Mouse (Mus musculus) kidney, adult 9 months (tissue): Measurements from ENCODE around the gene Ptrh1.

Source experiments
- DNase-seq: peaks from one replicate; pipeline ENCODE4 v3.0.0; 2022

Gene Ptrh1

DNA sequence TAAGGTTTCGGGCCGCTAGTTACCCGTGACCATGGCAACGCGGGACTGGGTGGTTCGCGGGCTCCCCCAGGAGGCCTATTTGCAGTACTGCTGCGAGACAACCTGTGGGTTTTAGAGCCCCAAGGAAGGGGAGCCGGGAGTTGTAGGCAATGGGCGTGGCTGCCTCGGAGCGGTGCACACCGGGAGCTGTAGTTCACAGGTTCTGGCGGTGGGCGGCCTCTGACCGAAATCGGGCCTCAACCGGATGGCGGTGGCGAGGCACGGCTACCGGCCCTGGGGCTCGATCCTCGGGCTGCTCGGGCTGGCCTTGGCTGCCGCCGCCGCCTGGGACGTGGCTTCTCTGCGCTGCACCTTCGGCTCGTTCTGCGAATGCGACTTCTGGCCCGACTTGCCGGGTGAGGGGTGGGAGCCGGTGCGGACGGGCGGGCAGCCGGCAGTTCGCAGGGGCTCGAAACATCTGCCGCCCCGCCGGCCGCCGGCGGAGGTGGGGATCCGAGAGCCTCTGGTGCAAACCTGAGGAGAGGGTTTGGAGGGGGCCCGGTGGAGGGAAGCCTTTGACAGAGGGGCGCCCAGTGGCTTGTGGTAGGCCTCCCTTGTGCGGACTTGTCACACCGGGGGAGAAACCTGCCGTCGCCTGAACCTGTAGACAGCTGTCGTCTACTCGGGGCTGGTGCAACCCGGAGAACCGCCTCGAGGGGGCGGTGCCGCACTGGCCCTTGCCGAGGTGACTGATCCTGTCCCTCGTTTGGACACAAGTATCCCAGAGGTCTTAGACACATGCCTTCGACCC, 18.3 kb upstream of the Ptrh1 start, which contains the start of gene Tor2a:
Gene Tor2a, plus strand, starts transcription at position 179 of the 790 bp plus-strand sequence.
- DNase-seq: peak; percentile 99

DNA sequence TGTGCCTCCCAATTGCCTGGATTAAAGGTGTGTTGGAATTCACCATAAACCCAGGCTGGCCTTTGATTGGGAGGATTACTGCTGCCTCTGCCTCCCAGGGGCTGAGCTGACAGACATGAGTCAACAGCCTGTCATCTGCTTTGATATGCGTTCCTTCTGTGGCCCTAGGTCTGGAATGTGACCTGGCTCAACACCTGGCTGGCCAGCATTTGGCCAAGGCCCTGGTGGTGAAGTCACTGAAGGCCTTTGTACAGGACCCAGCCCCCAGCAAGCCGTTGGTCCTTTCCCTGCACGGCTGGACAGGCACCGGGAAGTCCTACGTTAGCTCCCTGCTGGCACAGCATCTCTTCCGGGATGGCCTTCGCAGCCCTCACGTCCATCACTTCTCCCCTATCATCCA, 17.1 kb upstream of the Ptrh1 start:
- peak; percentile 53 for DNase-seq

DNA sequence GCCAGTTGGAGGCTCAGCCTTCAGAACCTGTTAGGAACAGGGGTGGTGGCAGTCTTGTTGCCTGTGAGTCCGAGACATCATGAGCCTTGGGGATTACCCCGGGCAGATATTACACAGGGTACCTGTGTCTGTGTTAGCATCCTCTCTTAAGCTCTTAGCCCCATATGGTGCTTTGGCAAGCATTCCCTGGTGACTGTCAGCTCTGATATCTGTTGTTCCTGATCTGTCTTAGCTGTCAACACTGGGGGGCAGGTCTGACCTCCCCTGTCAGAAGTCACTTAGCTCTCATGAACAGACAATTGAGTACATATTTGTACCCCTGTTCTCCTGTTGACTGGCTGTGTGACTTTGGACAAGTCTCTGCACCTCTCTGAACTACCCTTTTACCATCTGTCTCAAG, 16.6 kb upstream of the Ptrh1 start:
- DNase-seq: no peak

DNA sequence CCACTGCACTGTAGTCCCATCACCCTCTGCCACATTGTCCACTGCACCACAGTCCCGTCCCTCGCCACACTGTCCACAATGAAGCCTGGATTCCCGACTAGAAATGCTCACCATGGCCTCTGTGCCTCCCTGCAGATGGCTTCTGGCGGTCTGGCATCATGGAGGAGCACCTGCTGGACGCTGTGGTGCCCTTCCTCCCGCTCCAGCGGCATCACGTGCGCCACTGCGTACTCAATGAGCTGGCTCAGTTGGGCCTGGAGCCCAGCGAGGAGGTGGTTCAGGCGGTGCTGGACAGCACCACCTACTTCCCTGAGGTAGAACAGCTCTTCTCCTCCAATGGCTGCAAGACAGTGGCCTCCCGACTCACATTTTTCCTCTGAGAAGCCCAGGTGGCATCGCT, 14.2 kb upstream of the Ptrh1 start:
- DNase-seq: no peak

DNA sequence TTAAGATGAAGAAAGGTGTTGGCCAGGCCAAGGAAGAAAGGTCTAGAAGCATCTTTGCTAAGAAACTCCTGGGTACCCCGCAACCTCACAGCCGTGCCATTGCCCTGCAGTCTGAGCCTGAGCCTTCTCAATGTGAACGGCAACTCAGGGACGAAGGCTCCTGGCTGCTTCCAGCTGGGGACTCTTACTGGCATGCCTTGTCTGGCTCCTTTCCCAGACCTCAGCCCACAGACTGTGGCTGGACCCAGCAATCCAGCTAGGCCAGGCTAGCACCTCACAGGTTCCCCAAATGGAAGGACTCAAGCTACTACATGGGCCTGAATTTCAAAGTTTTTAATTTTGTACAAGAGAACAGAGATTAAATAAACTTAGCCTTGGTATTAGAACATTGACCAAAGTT, 13.7 kb upstream of the Ptrh1 start:
- no peak for DNase-seq

DNA sequence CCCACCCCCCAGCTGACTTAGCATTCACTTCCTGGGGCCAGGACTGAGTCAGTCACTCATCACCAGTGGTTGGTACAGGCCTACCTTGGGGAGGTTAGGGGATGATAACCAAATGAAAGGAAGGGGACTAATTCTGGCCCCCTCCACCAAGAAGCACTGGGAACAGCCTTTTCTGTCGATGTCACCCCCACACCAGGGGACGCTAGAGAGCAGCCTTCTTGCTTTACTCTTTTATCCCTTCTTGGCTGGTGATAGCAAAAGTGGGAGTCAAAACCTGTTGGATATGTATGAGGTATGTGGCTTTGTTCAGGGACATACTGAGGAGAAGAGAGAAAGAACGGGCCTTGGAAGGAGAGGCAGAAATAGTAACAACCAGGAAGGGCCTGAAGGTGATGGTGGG, 12.2 kb upstream of the Ptrh1 start:
- DNase-seq: no peak

DNA sequence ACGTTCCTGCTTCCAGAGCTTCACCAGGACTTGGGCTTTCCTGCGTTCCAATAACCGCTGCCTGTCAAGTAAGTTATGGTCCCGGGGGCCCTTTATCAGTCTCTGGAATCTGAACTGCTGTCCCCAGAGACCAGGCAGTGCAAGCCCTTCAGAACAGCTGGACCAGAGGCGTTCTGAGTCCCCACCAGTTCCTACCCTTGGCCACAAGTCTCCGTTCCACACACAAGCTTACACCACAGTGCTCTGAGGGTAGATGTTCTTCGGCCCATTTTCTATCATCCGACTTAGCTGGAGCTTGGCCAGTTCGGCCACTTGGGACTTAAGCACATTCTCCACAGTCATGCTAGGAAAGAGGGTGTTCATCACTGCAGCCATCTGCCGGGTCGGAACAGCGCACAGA, 8.3 kb upstream of the Ptrh1 start:
- no peak for DNase-seq

DNA sequence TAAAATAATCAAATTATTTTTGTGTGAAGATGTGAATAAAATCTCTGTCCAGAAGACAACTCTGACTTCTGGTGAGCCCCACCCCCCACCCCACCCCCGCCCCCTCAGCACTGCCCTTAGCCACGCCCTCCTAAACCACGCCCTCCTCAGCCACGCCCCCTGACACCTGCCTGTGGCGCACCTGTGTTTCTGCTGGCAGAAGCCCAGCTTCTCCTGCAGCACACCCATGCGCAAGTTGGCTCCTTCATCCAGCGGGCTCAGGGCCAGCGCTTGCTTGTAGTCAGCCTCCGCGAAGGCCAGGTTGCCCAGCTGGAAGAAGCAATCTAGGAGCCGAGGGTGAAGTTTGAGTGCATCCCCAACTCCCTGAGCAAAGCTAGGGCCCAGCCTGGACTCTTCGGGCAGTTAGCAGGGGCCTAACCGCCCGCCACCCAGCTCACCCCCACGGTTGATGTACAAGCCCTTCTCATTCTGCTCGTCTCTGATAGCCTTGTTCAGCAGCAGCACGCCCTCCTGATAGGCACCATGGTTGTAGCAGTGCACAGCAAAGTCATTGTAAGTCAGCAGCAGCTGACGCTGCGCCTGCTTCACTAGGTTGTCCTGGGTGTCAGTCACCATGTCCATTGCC, 6.8 kb upstream of the Ptrh1 start:
- peak; percentile 61 for DNase-seq

DNA sequence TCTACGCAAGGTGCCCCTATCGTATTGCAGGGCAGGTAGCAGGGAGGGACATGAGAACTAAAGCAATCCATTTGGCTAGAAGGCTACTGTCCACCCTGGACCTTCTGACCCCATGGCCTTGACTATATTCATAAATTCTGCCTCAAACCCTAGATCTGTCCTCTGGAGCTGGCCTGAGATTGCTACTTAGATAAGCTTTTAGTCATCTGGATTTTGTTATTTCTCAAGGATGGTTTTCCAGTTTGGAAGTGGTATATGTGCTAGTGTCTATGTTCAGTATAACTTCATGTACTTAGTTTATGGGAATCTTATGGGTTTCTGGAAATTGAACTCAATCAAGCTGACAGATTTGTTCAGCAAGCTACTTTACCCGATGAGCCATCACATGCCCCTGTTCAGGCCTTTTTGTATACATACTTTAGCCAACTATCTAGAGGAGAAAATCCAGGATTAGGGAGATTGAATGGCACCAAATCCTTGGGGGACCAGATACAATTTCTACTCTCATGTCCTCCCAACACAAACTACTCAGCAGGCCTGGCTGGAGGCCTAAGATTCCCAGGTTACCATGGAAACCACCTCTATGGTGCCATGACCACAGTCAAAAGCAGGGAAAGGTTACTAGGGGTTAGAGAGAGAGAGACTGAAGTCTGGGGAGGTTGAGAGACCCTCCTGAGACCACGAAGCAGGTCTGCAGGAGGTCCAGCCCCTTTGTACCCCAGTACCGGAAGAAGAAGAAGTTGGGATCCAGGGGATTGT, 6.1 kb upstream of the Ptrh1 start:
- no peak for DNase-seq

DNA sequence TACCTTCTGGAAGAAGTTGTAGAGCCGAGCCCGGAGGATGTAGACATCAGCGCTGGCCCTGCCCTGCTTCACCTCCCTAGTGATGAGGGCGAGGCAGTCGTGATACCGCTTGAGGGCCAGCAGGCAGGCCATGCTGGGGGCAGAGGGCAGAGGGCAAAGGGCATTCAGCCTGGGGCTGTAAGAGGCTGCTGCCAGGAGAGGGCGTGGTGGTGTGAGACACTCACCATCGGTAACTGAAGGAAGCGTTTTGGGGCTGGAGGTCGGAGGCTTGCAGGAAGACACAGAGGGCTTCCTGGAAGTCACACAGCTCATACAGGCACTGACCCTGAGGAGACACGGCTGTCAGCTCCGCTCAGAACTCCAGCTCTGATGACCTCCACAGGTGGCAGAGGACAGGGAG, 3.7 kb upstream of the Ptrh1 start:
- DNase-seq: peak; percentile 65

DNA sequence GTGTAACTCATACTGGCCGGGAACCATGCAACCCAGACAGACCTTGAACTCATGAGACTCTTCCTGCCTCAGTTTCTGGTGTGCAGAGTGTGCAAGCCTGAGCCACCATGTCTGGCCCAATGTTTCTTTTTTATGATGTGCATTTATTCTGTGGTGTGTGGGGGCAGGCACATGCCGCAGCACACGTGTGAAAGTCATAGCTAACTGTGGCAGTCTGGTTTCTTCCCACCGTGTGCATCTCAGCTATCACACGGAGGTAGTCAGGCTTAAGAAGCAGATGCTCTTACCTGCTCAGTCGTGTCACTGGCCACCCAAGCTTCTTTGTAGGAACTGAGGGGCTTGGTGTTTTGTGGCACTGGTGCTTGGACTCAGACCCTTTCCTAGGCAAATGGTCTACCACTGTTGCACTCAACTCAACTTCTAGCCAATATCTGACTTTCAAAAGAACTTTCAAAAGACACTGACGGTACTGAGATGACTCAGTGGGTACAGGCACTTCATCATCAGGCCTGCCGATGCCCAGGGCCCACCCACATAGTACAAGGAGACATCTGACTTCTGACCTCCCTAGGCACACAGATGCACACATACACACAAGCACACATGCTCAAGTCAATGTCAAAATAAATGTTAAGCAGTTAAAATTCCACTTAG, 2.8 kb upstream of the Ptrh1 start:
- DNase-seq: no peak

DNA sequence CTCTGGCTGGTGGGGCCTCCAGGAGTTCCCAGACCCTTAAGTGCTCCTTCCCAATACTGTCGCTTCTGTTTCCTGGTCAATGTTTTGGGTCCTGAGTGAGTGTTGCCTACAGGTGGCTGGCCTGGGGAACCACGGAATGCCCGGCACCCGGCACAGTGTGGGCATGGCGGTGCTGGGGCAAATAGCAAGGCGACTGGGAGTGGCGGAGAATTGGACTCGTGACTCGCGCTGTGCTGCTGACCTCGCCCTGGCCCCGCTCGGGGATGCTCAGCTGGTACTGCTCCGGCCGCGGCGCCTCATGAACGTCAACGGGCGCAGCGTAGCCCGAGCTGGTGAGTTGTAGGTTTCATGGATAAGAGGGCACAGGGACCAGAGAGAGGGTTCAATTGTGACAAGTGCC, 606 bp downstream of the Ptrh1 start:
- DNase-seq: no peak

DNA sequence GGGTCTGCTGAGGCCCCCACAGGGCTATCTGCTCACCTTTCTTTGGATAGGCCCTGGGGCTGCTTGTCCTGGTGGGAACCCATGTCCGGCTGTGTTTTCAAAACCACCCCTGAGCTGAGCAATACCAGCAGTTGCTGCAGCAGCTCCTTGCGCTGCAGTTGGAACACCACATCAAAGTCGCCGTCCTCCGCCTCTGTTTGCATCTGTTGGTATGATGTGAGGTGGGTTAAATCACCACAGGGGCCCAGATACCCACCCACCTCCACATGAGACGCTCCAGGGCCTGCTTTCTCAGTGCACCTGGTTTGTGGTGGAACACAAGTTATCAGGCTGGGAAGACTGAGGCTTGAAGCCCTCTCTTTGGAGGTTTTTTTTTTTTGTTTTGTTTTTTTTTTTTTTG, 2.5 kb downstream of the Ptrh1 start:
- no peak for DNase-seq

DNA sequence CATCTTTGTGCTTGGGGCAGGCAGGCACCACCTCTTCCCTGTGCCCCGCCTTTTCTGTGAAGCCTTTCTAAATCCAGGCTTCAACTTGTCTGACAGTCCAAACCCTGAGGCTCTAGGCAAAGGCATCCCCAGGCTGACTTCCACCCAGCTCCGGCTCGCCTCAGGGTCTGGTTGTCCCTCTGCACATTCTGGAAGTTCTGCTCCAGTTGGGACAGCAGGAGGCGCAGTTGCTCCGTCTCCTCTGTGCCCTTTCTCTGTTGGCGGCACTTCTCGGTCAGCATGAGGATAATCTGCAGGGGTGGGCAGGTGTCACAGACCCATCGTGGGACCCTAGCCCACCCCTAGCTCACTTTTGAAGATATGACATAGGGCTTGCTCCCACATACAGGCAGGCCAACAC, 3.5 kb downstream of the Ptrh1 start:
- DNase-seq: peak; percentile 55

DNA sequence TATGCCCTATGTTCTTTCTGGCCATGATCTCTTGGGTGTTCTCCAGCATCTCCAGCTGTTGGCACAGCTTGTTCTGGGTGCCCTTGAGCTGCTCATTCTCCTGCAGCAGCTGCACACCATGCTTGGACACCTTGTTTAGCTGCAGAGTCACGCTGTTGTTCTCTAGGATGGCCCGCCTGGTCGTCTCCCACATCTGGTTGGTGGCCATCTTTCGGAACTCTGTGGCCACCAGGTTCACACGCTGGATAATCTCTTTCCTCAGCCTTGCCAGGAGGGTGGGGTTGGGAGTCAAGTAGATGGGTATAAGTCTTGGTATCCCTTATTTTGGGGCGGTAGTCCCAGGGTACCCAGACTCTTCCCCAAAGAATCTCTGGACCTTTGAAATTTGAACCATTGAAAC, 4.1 kb downstream of the Ptrh1 start:
- DNase-seq: no peak

DNA sequence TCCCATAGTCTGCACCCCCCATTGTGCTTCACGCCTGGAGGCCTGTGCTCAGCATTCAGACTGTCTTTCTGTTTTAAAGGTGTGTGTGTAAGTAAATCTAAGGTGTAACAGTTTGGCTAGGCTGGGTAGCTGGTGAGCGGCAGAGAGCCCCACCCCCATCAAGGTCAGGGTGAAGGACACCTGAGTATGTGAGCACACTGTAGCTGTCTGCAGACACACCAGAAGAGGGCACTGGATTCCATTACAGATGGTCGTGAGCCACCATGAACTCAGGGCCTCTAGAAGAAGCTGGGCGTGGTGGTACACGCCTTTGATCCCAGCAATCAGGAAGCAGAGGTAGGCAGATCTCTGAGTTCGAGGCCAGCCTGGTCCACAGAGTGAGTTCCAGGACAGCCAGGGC, 6.1 kb downstream of the Ptrh1 start:
- DNase-seq: no peak

DNA sequence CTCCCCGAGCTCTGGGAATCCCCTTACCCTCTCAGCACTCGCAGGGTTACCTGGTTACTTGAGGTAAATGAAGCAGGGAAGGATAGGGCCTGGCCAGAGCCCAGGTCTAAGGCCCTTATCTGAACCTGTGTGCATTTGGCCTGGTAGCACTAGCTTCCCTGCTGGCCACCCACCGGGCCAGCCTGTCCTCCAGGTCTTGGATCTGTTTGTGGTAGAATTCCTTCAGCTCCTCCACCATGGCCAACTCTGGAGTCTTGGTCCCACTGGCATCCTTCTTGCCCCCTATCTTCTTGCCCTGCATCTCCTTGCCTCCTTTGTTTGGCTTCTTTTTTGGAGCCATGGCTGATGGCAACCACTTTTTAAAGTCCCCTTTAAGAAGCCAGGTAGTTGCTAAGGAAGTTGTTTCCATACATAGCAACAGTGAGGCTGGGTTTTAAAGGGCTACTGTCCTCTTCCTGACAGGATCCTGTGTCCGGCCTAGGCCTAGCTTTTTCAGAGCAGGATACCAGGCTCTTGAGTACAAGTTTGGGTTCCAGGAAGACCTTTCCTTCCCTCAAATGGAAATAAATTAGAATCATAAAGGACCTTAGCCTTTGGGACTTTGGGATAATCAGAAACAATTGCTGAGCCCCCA, 8.6 kb downstream of the Ptrh1 start, which contains the start of gene Cfap157:
Gene Cfap157, minus strand, starts transcription at position 381 of the 634 bp plus-strand sequence.
- peak; percentile 46 for DNase-seq

DNA sequence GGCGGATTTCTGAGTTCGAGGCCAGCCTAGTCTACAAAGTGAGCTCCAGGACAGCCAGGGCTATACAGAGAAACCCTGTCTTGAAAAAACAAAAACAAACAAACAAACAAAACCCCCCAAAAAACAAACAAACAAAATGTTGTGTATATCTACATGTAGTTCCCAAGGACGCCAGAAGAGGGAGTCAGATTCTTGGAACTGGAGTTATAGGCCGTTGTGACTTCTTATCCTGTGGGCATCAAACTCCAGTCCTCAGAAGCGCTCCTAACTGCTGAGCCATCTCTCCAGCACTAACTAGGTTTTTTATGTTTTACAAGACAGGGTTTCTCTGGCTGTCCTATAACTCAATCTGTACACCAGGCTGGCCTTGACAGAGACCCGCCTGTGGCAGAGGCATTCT, 11.6 kb downstream of the Ptrh1 start:
- no peak for DNase-seq

DNA sequence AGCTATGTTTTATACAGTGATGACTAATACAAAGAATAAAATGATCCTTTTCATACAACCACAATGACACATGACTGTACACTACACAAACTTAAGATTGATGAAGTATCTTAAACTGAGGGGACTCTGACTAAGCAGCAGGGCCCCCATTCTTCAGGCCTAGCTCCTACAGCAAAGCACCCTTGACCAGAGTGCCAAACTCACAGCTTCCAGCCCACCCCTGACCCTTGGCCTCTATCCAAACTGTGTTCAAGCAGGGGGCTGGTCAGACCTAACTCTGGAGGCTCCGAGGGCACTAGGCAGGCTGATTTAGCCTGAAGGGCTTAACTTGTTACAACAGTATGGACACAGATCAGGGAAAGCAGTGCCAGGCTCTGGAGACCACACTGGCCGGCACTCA, 13.0 kb downstream of the Ptrh1 start:
- no peak for DNase-seq

DNA sequence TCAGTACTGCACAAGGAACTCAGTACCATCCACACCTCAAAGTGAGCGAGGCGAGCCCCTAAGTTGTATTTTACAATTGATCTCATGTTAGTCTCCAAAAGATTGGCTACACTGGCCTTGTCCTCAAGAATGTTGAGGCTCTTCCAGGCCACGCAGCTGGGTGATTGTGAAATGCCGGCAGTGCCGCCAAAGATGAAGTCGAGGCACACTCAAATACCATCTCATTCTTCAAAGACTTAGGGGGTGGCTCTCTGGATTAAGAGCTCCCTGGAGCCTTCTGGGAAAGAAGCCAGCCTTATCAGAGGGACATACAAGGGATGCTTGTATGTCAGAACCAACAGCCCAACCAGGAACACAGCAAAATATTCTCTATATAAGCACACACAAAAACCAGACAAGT, 15.7 kb downstream of the Ptrh1 start:
- no peak for DNase-seq

DNA sequence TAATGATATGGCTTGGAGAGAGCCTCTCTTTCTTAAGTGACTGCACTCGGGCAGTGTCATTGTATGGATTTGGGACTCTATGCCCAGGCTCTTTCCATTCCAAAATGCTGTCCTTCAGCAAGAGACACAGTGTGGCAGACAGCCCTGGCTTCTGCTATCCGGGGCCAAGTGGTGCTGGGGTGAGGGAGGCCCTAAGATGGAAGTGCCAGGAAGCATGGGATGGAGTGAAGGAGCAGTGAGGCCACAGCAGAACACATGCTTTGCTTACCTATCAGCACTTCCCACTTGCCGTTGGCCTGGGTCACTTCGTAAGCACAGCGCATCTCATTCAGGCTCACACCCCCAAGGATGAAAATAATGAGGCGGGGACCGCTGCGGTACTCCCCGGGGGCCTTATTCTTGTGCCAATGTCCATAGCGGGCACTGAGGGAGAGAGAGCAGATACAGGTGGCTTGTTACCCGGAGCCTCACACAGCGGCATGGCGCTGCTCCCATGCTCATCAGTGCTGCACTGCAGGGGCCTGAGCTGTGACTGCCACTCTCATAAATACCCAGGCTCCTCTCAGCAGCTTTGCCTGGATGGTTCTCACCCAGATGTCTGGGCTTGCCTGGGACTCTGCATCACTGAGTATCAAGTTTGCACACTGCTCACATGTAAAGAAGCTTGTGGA, 20.3 kb downstream of the Ptrh1 start:
- DNase-seq: no peak

DNA sequence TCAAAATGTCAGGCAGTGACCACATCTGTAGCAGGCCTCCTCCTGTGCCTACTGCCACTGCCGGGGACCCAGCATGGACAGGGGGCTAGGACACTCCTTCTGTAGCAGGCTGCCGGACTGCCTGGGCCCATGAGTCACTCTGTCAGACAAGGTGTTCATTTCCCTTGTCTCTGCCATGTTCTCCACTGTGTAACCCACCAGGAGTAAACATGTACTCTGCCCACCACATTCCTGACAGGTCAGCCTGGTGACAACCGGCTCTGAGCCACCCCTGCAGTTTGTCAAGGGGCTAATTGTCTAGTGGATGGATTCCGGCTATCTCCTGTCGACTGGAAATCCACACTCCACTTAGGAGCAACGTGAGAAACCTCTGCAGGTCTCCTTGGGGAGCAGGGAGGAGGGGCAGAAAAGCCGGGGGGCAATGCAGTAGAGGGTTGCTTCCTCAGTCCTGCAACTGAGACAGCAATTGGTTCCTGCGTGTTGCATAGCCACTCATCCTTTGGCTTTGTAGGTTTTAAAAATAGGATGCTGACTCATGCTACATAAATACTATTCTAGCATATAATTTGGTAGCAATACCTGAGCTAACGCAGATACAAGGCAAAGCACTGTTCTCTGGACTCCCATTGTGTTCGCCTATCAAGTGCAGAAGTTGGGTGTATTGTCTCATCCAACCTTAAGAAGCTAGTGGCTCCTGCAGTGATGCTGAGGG, 22.8 kb downstream of the Ptrh1 start:
- DNase-seq: no peak
